Mouse (Mus musculus): Measurements from ENCODE around the gene Mmp9.

Gene Mmp9

DNA sequence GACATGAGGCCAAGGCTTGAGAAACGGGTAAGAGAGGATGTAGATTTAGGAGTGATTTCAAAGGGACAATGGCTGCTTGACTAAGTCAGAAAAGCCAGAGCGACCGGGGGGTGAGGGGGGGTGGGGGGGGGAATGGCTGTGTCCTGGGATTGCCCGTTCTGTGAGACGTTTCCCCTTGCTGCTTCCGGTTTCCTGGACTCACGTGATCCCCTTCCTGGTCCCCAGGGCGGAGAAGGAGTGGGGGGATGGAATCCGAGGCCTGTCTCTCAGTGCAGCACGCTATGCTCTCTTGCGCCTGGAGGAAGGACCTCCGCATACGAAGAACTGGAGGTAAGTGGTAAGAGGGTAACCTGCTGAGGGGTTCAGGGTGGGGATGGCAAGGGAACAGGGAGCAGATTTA lies 48.2 kb downstream of the Mmp9 start:
- no peak for DNase-seq (ENCODE audit: low read depth, low spot score)

DNA sequence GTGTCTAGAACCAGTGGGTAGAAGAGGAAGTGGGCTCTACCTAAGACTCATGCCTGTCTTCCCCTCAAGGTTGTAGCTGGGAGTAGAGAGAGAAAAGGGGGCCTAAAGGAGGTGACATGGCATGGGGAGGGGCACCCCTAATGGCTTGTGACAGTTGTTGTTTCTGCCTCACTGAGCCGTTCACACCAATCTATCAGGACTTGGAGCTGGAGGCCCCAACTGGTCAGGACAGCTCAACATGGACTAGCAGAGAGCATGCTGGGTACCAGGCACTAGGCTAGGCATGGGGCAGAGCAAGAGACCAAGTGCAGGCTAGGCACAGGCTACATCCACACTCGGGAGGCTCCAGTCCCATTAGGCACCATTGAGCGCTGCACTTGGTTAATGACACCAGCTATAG lies 50.5 kb downstream of the Mmp9 start:
- DNase-seq (ENCODE audit: low read depth, low spot score), result no peak

- no peak for DNase-seq (ENCODE audit: low read depth, low spot score)
Observed at GRCm38 (mm10) chr2:164991808-164992207, 51.2 kb downstream of the Mmp9 start.

DNA sequence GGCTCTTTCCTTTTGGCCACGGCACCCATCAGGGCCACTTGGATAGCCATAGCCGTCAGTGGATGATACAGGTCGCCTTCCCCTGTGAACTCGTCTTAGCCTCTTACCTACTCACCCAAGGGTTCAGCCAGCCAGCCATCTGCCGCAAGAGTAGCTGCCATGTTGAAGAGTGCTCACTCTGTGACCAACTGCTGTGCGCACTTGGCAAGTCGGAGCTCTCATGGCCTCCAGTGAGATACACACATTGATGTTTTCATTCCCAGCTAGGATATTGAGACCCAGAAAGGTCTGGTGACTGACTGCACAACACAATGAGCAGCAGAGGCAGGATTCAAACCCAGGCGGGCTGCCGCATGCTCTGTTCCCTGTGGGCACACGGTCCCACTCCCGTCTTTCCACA lies 53.6 kb downstream of the Mmp9 start:
- peak; percentile 87 for DNase-seq (ENCODE audit: low read depth, low spot score)

DNA sequence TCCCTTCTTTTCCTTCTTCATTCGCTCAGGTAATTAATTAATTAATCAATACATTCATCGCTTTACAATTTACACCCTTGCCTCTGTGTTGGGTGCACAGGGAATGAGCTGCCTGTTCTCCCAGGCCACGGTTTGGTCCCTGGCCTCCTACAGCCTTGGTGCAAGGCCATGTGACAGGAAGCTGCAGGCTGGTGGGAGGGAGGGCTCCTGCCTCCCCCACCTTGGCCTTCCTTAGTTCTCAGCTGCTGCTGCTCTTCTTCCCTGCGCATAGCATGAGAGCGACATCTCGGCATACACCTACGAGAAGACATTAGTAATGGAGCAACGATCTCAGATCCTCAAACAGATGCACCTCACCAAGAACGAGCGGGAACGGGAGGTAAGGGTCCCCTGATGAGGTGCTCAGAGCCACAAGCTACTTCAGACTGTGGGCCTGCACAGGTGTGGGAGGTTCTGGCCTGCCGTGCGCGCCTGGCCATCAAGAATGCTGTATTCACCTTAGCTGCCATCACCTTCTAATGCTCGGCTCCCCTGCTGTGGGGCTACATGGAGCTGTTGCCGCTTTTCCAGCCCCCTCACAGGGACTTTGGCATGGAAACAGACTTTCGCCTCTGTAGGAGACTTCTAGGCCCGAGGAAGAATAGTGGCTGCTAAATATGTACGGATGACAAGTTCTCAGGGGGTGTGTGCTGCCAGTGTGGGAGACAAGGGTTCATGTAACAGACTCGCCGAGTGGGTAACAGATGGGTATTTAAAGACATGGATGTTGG lies 54.3 kb downstream of the Mmp9 start:
- peak; percentile 90 for DNase-seq (ENCODE audit: low read depth, low spot score)

DNA sequence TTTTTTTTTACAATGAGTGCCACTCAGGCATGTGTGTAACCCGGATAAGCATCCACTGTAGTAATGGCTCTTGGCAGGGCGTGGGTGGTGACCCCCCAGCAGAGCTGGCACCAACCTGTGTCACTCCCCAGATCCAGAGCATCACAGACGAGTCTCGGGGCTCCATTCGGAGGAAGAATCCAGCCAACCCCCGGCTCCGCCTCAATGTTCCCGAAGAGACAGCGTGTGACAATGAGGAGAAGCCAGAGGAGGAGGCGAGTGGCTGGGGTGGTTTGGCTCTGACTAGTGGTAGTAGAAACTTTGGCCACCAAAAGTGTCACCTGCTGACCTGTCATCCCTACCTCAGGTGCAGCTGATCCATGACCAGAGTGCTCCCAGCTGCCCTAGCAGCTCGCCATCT lies 55.4 kb downstream of the Mmp9 start:
- peak; percentile 71 for DNase-seq (ENCODE audit: low read depth, low spot score)

DNA sequence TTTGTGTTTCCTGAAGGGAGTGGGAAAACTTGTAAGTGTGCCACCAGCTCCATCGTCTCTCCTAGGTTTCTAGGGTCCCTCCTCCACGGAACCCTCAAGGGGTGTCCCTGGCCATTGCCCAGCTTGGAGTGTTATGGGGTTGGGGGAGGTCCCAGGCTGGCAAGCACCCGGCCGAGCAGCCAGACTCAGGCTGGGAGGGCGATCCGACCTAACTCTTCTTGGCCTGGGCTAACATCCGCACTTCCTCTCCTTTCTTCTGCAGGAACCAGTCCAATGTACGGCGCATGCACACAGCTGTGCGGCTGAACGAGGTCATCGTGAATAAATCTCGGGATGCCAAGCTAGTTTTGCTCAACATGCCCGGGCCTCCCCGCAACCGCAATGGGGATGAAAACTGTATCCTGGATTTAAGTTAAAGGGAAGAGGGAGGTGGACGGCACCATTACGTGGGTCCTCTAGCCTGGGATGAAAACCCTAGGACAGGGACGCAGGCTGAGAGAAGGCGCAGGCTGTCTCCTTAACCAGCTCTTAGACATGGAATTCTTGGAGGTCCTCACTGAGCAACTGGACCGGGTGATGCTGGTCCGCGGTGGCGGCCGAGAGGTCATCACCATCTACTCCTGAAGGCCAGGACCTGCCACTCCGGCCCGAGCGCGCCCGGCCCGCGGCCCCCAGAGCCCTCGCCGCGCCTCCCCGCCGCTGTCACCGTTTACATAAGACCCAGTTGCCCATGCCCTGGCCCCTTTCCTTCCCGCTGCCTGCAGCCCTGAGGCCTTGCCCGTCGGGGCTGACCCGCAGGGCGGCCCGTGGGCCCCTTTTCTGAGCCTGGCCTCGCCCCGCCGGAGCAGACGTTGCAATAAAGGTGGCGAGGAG lies 56.5 kb downstream of the Mmp9 start:
- DNase-seq (ENCODE audit: low read depth, low spot score), result no peak

GRCm38 (mm10) chr2:164997721-164998428 lies 57.3 kb downstream of the Mmp9 start:
- DNase-seq (ENCODE audit: low read depth, low spot score), result no peak

GRCm38 (mm10) chr2:165001958-165002357 lies 61.4 kb downstream of the Mmp9 start:
- peak; percentile 59 for DNase-seq (ENCODE audit: low read depth, low spot score)

DNA sequence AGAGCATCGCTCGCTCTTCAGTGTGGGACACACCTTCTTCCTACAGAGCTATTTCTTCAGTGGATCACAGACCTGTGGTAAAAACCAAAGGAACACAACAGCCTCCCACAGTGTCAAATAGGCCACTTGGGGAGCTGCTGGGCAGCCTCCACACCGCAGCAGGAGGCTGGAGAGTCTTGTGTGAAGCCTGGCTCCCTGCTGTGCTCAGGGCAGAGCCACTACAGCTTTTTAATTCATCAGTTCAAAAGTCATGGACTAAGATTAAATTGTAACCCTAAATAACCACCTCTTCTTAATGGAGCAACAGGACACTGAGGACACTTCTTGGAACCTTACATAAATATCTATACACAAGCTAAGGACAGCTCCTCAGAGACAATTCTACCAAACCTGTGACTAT lies 62.5 kb downstream of the Mmp9 start:
- DNase-seq (ENCODE audit: low read depth, low spot score), result no peak

- no peak for DNase-seq (ENCODE audit: low read depth, low spot score)
Observed at GRCm38 (mm10) chr2:165004237-165004636, 63.7 kb downstream of the Mmp9 start.

All from brain, adult 2 months (tissue).